Mouse (Mus musculus): ENCODE measurements around the gene Otos. TPM values are rescaled to one million over a fixed set of nuclear protein-coding genes. Genes with fewer than 3 reads are reported as not detected.

The Otos gene
- total RNA-seq, 1 experiment: not detected

DNA sequence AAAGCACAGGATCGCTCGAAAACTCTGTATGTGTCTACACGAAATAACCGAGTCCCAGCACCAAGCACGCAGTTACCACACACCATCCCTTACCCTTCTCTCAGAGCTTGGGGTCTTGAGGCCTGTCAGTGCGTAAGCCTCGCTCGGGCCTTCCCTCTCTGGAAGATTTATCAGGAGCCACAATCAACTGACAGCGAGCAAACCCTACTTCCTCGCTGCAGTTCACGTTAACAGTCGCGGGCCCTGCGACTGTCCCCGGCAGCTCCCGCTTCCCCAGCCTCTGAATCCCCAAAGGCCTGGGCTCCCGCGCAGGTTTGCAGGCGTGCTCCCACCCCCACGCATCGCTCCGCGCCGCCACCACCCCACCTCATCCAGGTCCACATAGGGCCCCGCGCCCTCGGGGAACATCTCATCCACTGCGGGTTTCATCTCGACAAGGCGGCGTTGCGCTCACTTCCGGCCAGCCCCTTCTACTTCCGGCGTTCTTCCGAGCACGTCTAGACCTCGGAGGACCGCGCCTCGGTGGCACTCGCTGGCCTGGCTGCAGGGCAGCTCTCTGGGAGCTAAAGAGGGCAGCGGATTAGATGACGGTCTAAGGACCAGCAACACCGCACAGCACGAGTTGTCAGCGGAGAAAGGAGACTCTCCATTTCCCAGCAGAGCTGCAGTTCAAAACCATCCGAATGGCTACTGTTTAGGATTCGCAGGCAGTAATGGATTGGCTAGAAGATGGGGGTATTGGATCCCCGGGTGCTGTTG, 6.9 kb downstream of the Otos start, which contains the start of gene Cops9:
Cops9 (minus strand) TSS at position 472 of the 759 bp plus-strand sequence.
- peak within 1 kb of the TSS; percentile 93 to 98 for H3K4me3 ChIP-seq (ENCODE audit: insufficient read depth in 1 of 2, low read depth in 1 of 2, low read length in 2 of 2, poor library complexity in 1 of 2, severe bottlenecking in 1 of 2)
- H3K9ac ChIP-seq (ENCODE audit: insufficient read depth, low read depth, low read length, poor library complexity, severe bottlenecking): peak within 1 kb of the TSS; percentile 93
- H3K4me1 ChIP-seq (ENCODE audit: control insufficient read depth in 2 of 2, insufficient read depth in 2 of 2, low read length in 2 of 2, poor library complexity in 1 of 2): 0 out of 4 replicates have a peak, but pooled peaks cover 0 to 3% of the 10 kb centered on the region in 2 experiments
- in situ Hi-C loops (cut with MboI; ENCODE audit: low sequenced_read_pairs in 2 of 2, unreplicated experiment in 2 of 2): no loop called here
- peak; percentile 74; the same call in 1 of the 2 replicates for TF ChIP-seq HCFC1 (IDR thresholded peaks at IDR 0.05; ENCODE audit: borderline replicate concordance, insufficient read depth, low read length)
- TF ChIP-seq CHD2 (IDR thresholded peaks at IDR 0.05; ENCODE audit: low read depth, low read length): no peak
- TF ChIP-seq ZNF384 (IDR thresholded peaks at IDR 0.05; ENCODE audit: low read depth, low read length): no peak
- no peak for TF ChIP-seq MAFK (IDR thresholded peaks at IDR 0.05; ENCODE audit: insufficient read depth, low read depth, low read length)
- H3K9me3 ChIP-seq (ENCODE audit: control insufficient read depth, insufficient read depth, low read depth, low read length): no peaks in the 10 kb centered on the region
- DNase-seq (ENCODE audit: low read depth, low spot score): peak; percentile 57
- no peak within 1 kb of the TSS for H3K27ac ChIP-seq (ENCODE audit: insufficient read depth, low read depth, low read length, poor library complexity, severe bottlenecking)
- H3K36me3 ChIP-seq (ENCODE audit: control insufficient read depth, insufficient read depth, low read length, poor library complexity, severe bottlenecking): peaks cover 7% of the 10 kb centered on the region

- H3K9ac ChIP-seq (ENCODE audit: insufficient read depth, low read depth, low read length, poor library complexity, severe bottlenecking): no peak overlapping the region
- H3K4me3 ChIP-seq (ENCODE audit: insufficient read depth in 1 of 2, low read depth in 1 of 2, low read length in 2 of 2, poor library complexity in 1 of 2, severe bottlenecking in 1 of 2): no peak overlapping the region
- H3K4me1 ChIP-seq (ENCODE audit: control insufficient read depth in 2 of 2, insufficient read depth in 2 of 2, low read length in 2 of 2, poor library complexity in 1 of 2): 0 out of 4 replicates have a peak, but pooled peaks cover 0 to 3% of the 10 kb centered on the region in 2 experiments
- in situ Hi-C loops (cut with MboI; ENCODE audit: low sequenced_read_pairs in 2 of 2, unreplicated experiment in 2 of 2): no loop called here
- peaks cover 12% of the 10 kb centered on the region for H3K36me3 ChIP-seq (ENCODE audit: control insufficient read depth, insufficient read depth, low read length, poor library complexity, severe bottlenecking)
- H3K27ac ChIP-seq (ENCODE audit: insufficient read depth, low read depth, low read length, poor library complexity, severe bottlenecking): no peak overlapping the region
- no peaks in the 10 kb centered on the region for H3K9me3 ChIP-seq (ENCODE audit: control insufficient read depth, insufficient read depth, low read depth, low read length)
- TF ChIP-seq ZC3H11A (IDR thresholded peaks at IDR 0.05; ENCODE audit: borderline replicate concordance, low read depth, low read length) (no peak), ZNF384 (IDR thresholded peaks at IDR 0.05; ENCODE audit: low read depth, low read length) (no peak), CHD2 (IDR thresholded peaks at IDR 0.05; ENCODE audit: low read depth, low read length) (no peak), HCFC1 (IDR thresholded peaks at IDR 0.05; ENCODE audit: borderline replicate concordance, insufficient read depth, low read length) (no peak), MAFK (IDR thresholded peaks at IDR 0.05; ENCODE audit: insufficient read depth, low read depth, low read length) (no peak)
- no peak for DNase-seq (ENCODE audit: low read depth, low spot score)
These were observed 8.2 kb downstream of the Otos start for GRCm38 (mm10) chr1:92640393-92640792.

DNA sequence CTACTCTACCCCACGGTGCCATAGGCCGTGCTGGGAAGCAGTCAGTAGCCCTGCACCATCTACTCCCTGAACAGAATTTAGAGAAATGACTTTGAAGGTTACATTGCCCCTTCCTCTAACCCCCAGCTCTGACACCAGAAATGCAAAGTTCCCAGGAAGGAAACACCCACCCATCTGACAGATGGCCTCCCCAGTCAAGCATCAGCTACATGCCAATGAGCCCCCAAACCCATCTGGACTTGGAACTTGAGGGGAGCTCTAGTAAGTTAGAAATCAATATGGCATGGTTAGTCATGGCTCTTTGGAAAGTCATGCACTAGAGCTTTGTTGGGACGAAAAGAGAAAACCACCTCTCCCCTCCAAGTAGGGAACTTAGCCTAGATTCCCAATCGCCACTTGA, 9.9 kb downstream of the Otos start:
- Histone ChIP-seq H3K9ac (ENCODE audit: insufficient read depth, low read depth, low read length, poor library complexity, severe bottlenecking) (no peak overlapping the region), H3K36me3 (ENCODE audit: control insufficient read depth, insufficient read depth, low read length, poor library complexity, severe bottlenecking) (peaks cover 12% of the 10 kb centered on the region), H3K4me1 (ENCODE audit: control insufficient read depth in 2 of 2, insufficient read depth in 2 of 2, low read length in 2 of 2, poor library complexity in 1 of 2) (0 out of 4 replicates have a peak, but pooled peaks cover 0 to 3% of the 10 kb centered on the region in 2 experiments), H3K9me3 (ENCODE audit: control insufficient read depth, insufficient read depth, low read depth, low read length) (no peaks in the 10 kb centered on the region), H3K27ac (ENCODE audit: insufficient read depth, low read depth, low read length, poor library complexity, severe bottlenecking) (no peak overlapping the region), H3K4me3 (ENCODE audit: insufficient read depth in 1 of 2, low read depth in 1 of 2, low read length in 2 of 2, poor library complexity in 1 of 2, severe bottlenecking in 1 of 2) (no peak overlapping the region)
- DNase-seq (ENCODE audit: low read depth, low spot score): no peak
- in situ Hi-C loops (cut with MboI; ENCODE audit: low sequenced_read_pairs in 2 of 2, unreplicated experiment in 2 of 2): no loop called here
- TF ChIP-seq ZC3H11A (IDR thresholded peaks at IDR 0.05; ENCODE audit: borderline replicate concordance, low read depth, low read length): no peak
- no peak for TF ChIP-seq MAFK (IDR thresholded peaks at IDR 0.05; ENCODE audit: insufficient read depth, low read depth, low read length)
- no peak for TF ChIP-seq HCFC1 (IDR thresholded peaks at IDR 0.05; ENCODE audit: borderline replicate concordance, insufficient read depth, low read length)
- no peak for TF ChIP-seq CHD2 (IDR thresholded peaks at IDR 0.05; ENCODE audit: low read depth, low read length)
- TF ChIP-seq ZNF384 (IDR thresholded peaks at IDR 0.05; ENCODE audit: low read depth, low read length): no peak

GRCm38 (mm10) chr1:92638181-92638580, 10.5 kb downstream of the Otos start:
- no peak for TF ChIP-seq ZC3H11A (IDR thresholded peaks at IDR 0.05; ENCODE audit: borderline replicate concordance, low read depth, low read length)
- TF ChIP-seq CHD2 (IDR thresholded peaks at IDR 0.05; ENCODE audit: low read depth, low read length): no peak
- TF ChIP-seq MAFK (IDR thresholded peaks at IDR 0.05; ENCODE audit: insufficient read depth, low read depth, low read length): no peak
- no peak for TF ChIP-seq ZNF384 (IDR thresholded peaks at IDR 0.05; ENCODE audit: low read depth, low read length)

More at GRCm38 (mm10) chr1:92638181-92638580, 10.5 kb downstream of the Otos start:
- H3K27ac ChIP-seq (ENCODE audit: insufficient read depth, low read depth, low read length, poor library complexity, severe bottlenecking): no peak overlapping the region
- DNase-seq (ENCODE audit: low read depth, low spot score): no peak
- no peak overlapping the region for H3K9ac ChIP-seq (ENCODE audit: insufficient read depth, low read depth, low read length, poor library complexity, severe bottlenecking)
- 0 out of 4 replicates have a peak, but pooled peaks cover 0 to 3% of the 10 kb centered on the region in 2 experiments for H3K4me1 ChIP-seq (ENCODE audit: control insufficient read depth in 2 of 2, insufficient read depth in 2 of 2, low read length in 2 of 2, poor library complexity in 1 of 2)
- no peak overlapping the region for H3K4me3 ChIP-seq (ENCODE audit: insufficient read depth in 1 of 2, low read depth in 1 of 2, low read length in 2 of 2, poor library complexity in 1 of 2, severe bottlenecking in 1 of 2)
- H3K36me3 ChIP-seq (ENCODE audit: control insufficient read depth, insufficient read depth, low read length, poor library complexity, severe bottlenecking): peaks cover 12% of the 10 kb centered on the region
- in situ Hi-C loops (cut with MboI; ENCODE audit: low sequenced_read_pairs in 2 of 2, unreplicated experiment in 2 of 2): no loop called here
- H3K9me3 ChIP-seq (ENCODE audit: control insufficient read depth, insufficient read depth, low read depth, low read length): no peaks in the 10 kb centered on the region
